Mouse (Mus musculus) neural tube, embryonic 11.5 days (tissue): ENCODE data around the gene Megf9. TPM values are rescaled to one million over a fixed set of nuclear protein-coding genes. Genes with fewer than 3 reads are reported as not detected.

Experiments used
- ATAC-seq: fragments of 200-750 bp; cut with Nextera tagmentation; 2 replicates; pipeline ENCODE4 v1.8.0; 2017; ENCODE audit warnings: moderate number of reproducible peaks, mild to moderate bottlenecking, moderate TSS enrichment, moderate library complexity; ENCODE audit not compliant: insufficient read depth, low FRiP score, low TSS enrichment
- DNase-seq: peaks from one replicate; pipeline ENCODE4 v3.0.0-alpha.2; 2015; ENCODE audit warnings: low spot score
- H3K27ac ChIP-seq: fragments of 300-500 bp; sonication (generic); 2 replicates; pipeline ENCODE4 v1.5.1; 2014; ENCODE audit warnings: low read depth, mild to moderate bottlenecking, low read length
- H3K27me3 ChIP-seq: fragments of 300-500 bp; sonication (generic); 2 replicates; pipeline ENCODE4 v1.6.1; 2014; ENCODE audit warnings: mild to moderate bottlenecking, low read length, mixed read lengths; ENCODE audit not compliant: control insufficient read depth, insufficient read depth
- H3K36me3 ChIP-seq: fragments of 300-500 bp; sonication (generic); 2 replicates; pipeline ENCODE4 v1.6.1; 2014; ENCODE audit warnings: mild to moderate bottlenecking, low read length, moderate library complexity, mixed read lengths; ENCODE audit not compliant: control insufficient read depth, insufficient read depth
- H3K4me1 ChIP-seq: fragments of 300-500 bp; sonication (generic); 2 replicates; pipeline ENCODE4 v1.6.1; 2014; ENCODE audit warnings: low read length, mixed read lengths; ENCODE audit not compliant: control insufficient read depth, insufficient read depth
- H3K4me2 ChIP-seq: fragments of 300-500 bp; sonication (generic); 2 replicates; pipeline ENCODE4 v1.6.1; 2014; ENCODE audit warnings: low read depth, mild to moderate bottlenecking, moderate library complexity
- H3K4me3 ChIP-seq: fragments of 300-500 bp; sonication (generic); 2 replicates; pipeline ENCODE4 v1.5.1; 2014; ENCODE audit warnings: low read depth, low read length
- H3K9ac ChIP-seq: fragments of 300-500 bp; sonication (generic); 2 replicates; pipeline ENCODE4 v1.6.1; 2014; ENCODE audit warnings: mild to moderate bottlenecking, low read length
- H3K9me3 ChIP-seq: fragments of 300-500 bp; sonication (generic); 2 replicates; pipeline ENCODE4 v1.6.1; 2016; ENCODE audit warnings: low read length; ENCODE audit not compliant: control insufficient read depth
- WGBS: fragments of 180-500 bp; shearing (Covaris S2); extraction: QIAGEN DNeasy Blood & Tissue Kit; methylation state at CpG from one replicate; pipeline ENCODE4 v1.1.7; 2014; 5-methylcytosine and 5-hydroxymethylcytosine counted together
- polyA plus RNA-seq: library from polyadenylated mRNA; unstranded; fragments of >200 nt; fragmentation: Nextera tagmentation; extraction: Ambion mirVana; gene quantifications from 2 replicates; pipeline ENCODE4 v1.2.1, GENCODE M21; 2014

Megf9 gene
- polyA plus RNA-seq, 1 experiment from 2014 or later, result 29.1 TPM

DNA sequence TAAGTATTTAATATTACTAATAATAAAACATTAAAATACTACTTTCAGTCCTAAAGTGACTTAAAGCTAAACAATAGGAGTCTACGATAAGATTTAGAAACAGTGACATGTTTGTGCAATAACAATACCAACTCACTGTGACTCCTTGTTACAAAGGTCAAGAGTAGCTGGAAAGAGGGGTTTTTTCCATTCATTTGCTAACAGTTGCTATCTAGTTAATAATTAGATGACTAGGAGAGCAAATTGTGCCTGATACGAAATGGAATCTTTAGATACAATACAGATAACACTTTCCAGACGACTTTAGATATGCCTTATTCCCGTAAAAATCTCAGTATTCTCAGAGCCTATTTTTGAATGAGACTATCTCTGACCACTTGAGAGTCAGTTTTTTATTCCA lies 52.9 kb downstream of the Megf9 start:
- DNase-seq (no peak), ATAC-seq (no peak)
- WGBS, result 81% methylated on average over 4 of the region's 4 CpGs
- H3K4me3 ChIP-seq, result no peak overlapping the region
- no peaks in the 10 kb centered on the region for H3K4me1 ChIP-seq
- H3K4me2 ChIP-seq, result no peak overlapping the region
- no peaks in the 10 kb centered on the region for H3K36me3 ChIP-seq
- no peaks in the 10 kb centered on the region for H3K9me3 ChIP-seq
- H3K27me3 ChIP-seq, result no peaks in the 10 kb centered on the region
- H3K27ac ChIP-seq, result no peak overlapping the region
- no peak overlapping the region for H3K9ac ChIP-seq

- no peaks in the 10 kb centered on the region for H3K4me1 ChIP-seq
- ATAC-seq (no peak), DNase-seq (no peak)
- H3K9me3 ChIP-seq, result no peaks in the 10 kb centered on the region
- H3K4me2 ChIP-seq, result no peak overlapping the region
- H3K27ac ChIP-seq, result no peak overlapping the region
- no peak overlapping the region for H3K9ac ChIP-seq
- no peaks in the 10 kb centered on the region for H3K36me3 ChIP-seq
- no peak overlapping the region for H3K4me3 ChIP-seq
- 80% methylated on average over 2 of the region's 2 CpGs for WGBS
- H3K27me3 ChIP-seq, result no peaks in the 10 kb centered on the region
Measured at GRCm38 (mm10) chr4:70471398-70471797, 63.4 kb downstream of the Megf9 start.

DNA sequence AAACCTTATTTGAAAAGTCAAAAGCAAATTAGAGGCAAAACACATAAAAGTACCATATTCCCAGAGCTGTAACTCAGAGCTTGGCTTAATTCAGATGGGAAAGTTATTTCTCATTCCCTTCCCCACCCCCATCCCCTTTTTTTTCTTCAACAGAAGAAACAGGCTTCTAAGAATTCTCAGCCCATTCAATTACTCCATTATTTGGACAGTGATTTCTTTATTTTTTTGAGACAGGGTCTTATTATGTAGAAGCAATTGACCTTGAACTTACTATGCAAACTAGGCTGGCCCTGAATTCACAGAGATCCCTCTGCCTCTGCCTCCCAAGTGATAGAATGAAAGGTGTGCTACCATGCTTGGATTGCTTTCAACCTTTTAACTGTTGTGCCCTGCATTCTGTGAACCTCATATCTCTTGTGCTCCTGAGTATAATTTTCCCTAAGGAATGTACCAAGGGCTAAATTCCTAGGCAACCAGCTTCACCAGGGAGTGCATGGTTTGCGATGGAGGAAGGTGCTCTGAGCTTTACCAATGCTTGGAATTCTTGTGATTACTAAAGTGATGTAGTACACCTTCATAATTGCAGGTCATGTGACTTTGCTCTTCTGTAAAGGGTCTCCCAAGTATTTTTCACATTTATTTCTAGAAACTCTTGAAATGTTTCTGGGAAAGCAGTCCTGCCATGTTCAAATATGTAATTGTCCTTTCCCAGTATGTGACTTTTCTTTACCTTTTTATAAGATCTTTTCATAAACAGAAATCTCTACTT lies 68.7 kb downstream of the Megf9 start:
- DNase-seq (no peak), ATAC-seq (no peak)
- no peak overlapping the region for H3K27ac ChIP-seq
- no peak overlapping the region for H3K4me2 ChIP-seq
- no peaks in the 10 kb centered on the region for H3K4me1 ChIP-seq
- no peak overlapping the region for H3K9ac ChIP-seq
- WGBS, result 95% methylated on average over 1 of the region's 1 CpGs
- H3K9me3 ChIP-seq, result no peaks in the 10 kb centered on the region
- H3K4me3 ChIP-seq, result no peak overlapping the region
- no peaks in the 10 kb centered on the region for H3K36me3 ChIP-seq
- no peaks in the 10 kb centered on the region for H3K27me3 ChIP-seq

DNA sequence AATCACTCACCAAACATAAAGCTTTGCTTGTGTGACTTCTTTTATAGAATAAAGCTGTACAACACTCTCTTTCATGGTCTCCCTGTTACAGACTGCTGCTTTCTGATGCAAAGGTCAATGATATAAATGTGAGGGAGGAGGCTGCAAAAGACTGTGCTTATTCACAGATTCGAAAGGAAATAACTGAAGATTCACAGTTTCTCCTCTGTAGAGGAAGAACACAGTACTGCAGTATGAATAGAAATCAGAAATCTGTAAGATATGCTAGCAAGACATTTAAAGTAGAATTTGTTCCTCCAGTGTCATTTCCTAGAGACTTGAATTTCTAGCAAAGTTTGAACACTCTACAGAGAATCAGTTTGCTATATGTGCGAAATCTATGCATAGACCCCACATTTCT lies 71.5 kb downstream of the Megf9 start:
- no peak overlapping the region for H3K4me2 ChIP-seq
- ATAC-seq, result no peak
- 81% methylated on average over 2 of the region's 2 CpGs for WGBS

DNA sequence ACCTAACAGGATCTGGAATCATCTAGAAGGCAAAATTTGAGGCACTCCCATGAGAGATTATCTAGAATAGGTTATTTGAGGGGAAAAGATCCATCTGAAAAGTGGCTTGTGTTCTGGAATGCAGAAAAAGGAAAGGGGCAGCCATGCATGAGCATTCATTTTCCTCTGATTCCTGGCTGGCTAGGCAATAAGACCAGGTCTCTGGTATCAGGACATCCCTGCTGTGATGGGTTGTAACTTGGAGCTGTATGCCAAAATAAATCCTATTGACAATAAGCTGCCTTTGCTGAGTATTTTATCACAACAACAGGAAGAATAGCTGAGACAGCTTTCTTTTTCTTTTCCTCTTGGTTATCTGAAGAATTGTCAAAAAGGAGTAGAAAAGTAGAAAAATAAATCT lies 73.4 kb downstream of the Megf9 start:
- Histone ChIP-seq H3K27me3 (no peaks in the 10 kb centered on the region), H3K36me3 (no peaks in the 10 kb centered on the region), H3K9ac (no peak overlapping the region), H3K27ac (no peak overlapping the region), H3K9me3 (no peaks in the 10 kb centered on the region), H3K4me2 (no peak overlapping the region), H3K4me1 (no peaks in the 10 kb centered on the region), H3K4me3 (no peak overlapping the region)
- no peak for DNase-seq
- no peak for ATAC-seq

More for the DNA sequence above, 71.5 kb downstream of the Megf9 start:
- no peaks in the 10 kb centered on the region for H3K9me3 ChIP-seq
- no peaks in the 10 kb centered on the region for H3K27me3 ChIP-seq
- no peak overlapping the region for H3K4me3 ChIP-seq
- no peaks in the 10 kb centered on the region for H3K4me1 ChIP-seq
- H3K36me3 ChIP-seq, result no peaks in the 10 kb centered on the region
- DNase-seq, result no peak
- no peak overlapping the region for H3K9ac ChIP-seq
- H3K27ac ChIP-seq, result no peak overlapping the region

GRCm38 (mm10) chr4:70452161-70452560 lies 82.6 kb downstream of the Megf9 start:
- no peak for DNase-seq
- WGBS, result 94% methylated on average over 3 of the region's 3 CpGs
- H3K27me3 ChIP-seq, result no peaks in the 10 kb centered on the region

GRCm38 (mm10) chr4:70451750-70452149 lies 83.0 kb downstream of the Megf9 start:
- no peak overlapping the region for H3K4me2 ChIP-seq
- WGBS, result 0% methylated on average over 2 of the region's 2 CpGs
- no peaks in the 10 kb centered on the region for H3K27me3 ChIP-seq
- H3K4me3 ChIP-seq, result no peak overlapping the region
- no peaks in the 10 kb centered on the region for H3K36me3 ChIP-seq
- no peaks in the 10 kb centered on the region for H3K9me3 ChIP-seq
- no peak overlapping the region for H3K27ac ChIP-seq
- no peaks in the 10 kb centered on the region for H3K4me1 ChIP-seq
- ATAC-seq, result no peak
- no peak overlapping the region for H3K9ac ChIP-seq
- DNase-seq, result peak; percentile 62

More at GRCm38 (mm10) chr4:70452161-70452560, 82.6 kb downstream of the Megf9 start:
- Histone ChIP-seq H3K4me1 (no peaks in the 10 kb centered on the region), H3K4me3 (no peak overlapping the region), H3K4me2 (no peak overlapping the region), H3K36me3 (no peaks in the 10 kb centered on the region), H3K9ac (no peak overlapping the region), H3K27ac (no peak overlapping the region), H3K9me3 (no peaks in the 10 kb centered on the region)
- no peak for ATAC-seq

DNA sequence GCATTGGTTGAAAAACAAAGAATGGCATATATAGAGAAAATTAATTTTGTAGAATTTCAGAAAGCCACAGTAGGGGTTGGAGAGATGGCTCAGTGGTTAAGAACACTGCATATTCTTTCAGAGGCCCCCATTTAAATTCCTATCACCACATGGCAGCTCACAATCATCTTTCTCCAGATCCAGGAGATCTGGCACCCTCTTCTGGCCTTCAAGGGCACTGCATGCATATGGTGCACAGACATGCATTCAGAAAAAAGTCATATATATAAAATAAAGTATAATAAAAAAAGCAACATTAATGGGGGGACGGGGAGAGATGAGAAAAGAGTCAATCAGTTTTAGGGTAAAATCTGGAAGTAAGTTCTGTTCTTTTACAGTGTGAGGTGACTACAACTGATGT lies 85.1 kb downstream of the Megf9 start:
- Histone ChIP-seq H3K9ac (no peak overlapping the region), H3K36me3 (no peaks in the 10 kb centered on the region), H3K9me3 (no peaks in the 10 kb centered on the region), H3K4me1 (no peaks in the 10 kb centered on the region), H3K4me3 (no peak overlapping the region), H3K27ac (no peak overlapping the region), H3K4me2 (no peak overlapping the region), H3K27me3 (no peaks in the 10 kb centered on the region)
- WGBS, result 81% methylated on average over 1 of the region's 1 CpGs
- ATAC-seq, result no peak
- DNase-seq, result no peak

- Histone ChIP-seq H3K27me3 (no peaks in the 10 kb centered on the region), H3K4me2 (no peak overlapping the region), H3K9me3 (no peaks in the 10 kb centered on the region), H3K4me1 (no peaks in the 10 kb centered on the region), H3K27ac (no peak overlapping the region), H3K4me3 (no peak overlapping the region), H3K9ac (no peak overlapping the region), H3K36me3 (no peaks in the 10 kb centered on the region)
- WGBS, result 88% methylated on average over 3 of the region's 3 CpGs
- no peak for ATAC-seq
- DNase-seq, result no peak
Measured at GRCm38 (mm10) chr4:70446774-70447173, 88.0 kb downstream of the Megf9 start.
